Mouse (Mus musculus): Measurements from ENCODE around the gene Plekhs1. TPM values are rescaled to one million over a fixed set of nuclear protein-coding genes. Genes with fewer than 3 reads are reported as not detected.
"Not testable (repeated sequence)": the region's sequence is repeated elsewhere in the genome, so short reads cannot be mapped to it uniquely, and the experiment has no call there.

Plekhs1 gene
- total RNA-seq, 2 experiments from 2014 or later, result 0.25 TPM; not detected in 1

DNA sequence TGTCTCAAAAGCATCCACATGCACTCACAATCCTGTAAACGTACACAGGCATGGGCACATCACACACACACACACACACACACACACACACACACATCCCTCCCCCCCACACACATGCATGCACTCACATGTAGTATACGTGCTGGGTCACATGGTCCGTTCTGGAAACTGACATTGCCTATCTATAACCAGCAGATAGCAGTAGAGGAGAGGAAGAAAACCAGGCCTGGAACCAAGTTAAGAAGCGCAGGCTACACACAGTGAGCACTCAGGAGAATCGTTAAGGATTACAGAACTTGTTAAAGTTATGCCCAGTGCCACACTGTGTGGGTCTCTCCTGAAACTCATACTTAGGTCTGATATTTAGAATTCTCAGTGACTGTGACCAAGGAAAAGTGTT, 41.6 kb downstream of the Plekhs1 start:
- intact Hi-C loops (cut with DNase I); DNase-seq (ENCODE audit: low spot score): not testable (repeated sequence)

DNA sequence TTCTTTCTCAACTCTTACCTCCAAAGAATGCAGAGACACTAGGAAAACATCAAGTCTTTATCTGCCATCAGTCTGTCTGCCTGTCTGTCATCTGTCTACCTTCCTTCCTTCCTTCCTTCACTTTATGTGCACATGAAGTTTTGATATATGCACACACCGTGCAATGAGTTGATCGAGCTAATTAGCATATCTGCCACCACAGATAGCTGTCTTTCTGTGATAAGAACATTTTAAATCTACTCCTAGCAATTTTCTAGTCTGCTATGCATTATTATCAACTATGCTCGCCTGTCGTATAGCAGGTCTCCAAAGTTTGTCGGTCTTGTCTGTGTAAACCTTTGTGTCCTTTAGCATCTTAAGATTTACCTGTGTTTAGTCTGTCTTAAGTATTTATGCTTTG, 42.1 kb downstream of the Plekhs1 start:
- DNase-seq (ENCODE audit: low spot score); intact Hi-C loops (cut with DNase I): not testable (repeated sequence)

DNA sequence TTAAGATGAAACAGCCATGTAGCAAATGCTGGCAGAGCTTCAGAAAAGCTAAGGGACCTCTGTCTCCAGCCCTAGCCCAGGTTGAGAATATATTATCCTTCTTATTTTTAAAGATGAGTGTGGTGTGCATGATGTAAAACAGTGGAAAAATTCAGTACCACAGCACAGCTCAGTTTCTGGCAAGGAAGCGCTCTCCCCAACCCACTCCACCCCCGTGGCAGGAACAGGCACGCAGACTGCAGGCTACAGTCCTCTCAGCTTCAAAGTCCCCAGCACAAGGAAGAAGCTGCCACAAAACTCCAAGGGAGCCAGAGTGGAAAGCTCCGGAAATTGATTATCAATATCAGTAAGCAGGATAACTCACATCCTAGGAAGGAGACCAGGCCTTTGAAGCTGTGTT, 49.8 kb downstream of the Plekhs1 start:
- intact Hi-C loops (cut with DNase I); DNase-seq (ENCODE audit: low spot score): not testable (repeated sequence)

DNA sequence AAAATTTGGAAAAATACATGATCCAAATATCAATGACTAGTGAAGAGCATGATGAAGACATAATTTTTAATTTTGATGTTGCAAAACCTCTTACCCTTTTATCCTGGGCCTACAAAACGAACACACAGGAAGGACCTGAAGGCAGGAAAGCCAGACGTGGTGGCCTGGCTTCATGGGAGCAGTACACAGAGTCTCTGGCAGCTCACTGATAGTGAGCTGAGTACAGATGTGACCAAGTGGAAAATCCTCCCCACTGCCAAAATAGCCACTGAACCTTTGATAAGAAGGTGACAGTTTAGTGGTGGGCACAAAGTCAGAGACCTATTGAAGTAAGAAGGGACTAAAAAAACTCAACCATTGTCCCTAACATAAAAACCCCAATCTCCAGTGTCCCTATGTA, 52.1 kb downstream of the Plekhs1 start:
- intact Hi-C loops (cut with DNase I), result not testable (repeated sequence)

DNA sequence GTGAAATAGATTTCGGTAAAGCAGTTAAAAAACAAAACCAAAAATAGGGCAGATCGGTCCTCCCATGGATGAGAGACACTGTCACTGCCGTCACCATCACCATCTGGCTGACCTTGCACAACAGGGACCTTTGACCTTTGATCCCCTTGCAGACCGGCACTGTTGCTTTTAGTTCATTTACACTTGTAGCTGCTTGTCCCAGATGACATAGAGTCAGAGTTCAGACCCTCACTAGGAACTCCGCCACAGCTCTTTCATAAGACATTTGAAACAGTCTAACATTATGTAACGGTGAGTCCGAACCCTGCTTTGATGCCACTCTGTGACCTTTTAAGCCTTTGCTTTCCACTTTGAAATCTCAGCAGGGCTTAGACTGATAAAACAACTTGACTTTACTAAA, 58.0 kb downstream of the Plekhs1 start:
- DNase-seq (ENCODE audit: low spot score); intact Hi-C loops (cut with DNase I): not testable (repeated sequence)

More for the DNA sequence above, 52.1 kb downstream of the Plekhs1 start:
- DNase-seq (ENCODE audit: low spot score), result not testable (repeated sequence)

DNA sequence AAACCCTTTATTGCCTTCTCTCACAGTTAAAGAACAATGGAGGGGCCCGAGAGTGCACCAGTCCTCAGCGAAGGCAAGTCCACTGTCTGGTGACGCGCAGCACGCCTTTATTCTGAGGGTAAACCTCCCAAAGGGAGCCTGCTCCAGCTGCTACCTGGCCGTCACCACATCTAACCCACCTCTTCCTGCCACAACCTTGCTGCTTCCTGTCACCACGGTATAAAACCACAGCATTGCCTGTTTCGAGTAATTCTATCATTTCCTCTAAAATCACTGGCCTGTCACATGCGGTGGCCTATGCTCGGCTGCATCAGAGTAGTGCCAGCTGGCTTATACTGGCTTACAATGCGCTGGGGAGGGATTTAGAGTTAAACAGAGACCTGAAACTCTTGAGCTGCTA, 69.1 kb downstream of the Plekhs1 start:
- DNase-seq (ENCODE audit: low spot score); intact Hi-C loops (cut with DNase I): not testable (repeated sequence)

DNA sequence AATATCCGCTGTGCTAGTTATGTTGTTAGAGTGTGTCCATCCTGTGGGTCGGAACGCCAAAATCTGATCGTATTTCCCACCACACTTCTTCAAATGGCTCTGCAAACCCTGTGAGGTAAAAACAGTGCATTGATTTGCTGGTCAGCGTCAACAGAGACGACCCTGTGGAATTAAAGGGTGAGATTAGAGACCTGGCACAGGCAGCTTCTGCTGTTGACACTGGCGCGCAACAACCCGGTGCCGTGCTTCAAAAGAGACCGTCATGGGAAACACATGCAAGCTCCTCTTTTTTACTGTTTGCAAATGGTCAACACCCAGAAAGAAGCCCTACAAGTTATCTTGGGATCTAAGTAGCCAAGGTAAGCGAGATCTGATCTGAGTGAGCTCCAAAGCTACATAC, 69.8 kb downstream of the Plekhs1 start:
- DNase-seq (ENCODE audit: low spot score), result no peak
- intact Hi-C loops (cut with DNase I), result no loop called here

DNA sequence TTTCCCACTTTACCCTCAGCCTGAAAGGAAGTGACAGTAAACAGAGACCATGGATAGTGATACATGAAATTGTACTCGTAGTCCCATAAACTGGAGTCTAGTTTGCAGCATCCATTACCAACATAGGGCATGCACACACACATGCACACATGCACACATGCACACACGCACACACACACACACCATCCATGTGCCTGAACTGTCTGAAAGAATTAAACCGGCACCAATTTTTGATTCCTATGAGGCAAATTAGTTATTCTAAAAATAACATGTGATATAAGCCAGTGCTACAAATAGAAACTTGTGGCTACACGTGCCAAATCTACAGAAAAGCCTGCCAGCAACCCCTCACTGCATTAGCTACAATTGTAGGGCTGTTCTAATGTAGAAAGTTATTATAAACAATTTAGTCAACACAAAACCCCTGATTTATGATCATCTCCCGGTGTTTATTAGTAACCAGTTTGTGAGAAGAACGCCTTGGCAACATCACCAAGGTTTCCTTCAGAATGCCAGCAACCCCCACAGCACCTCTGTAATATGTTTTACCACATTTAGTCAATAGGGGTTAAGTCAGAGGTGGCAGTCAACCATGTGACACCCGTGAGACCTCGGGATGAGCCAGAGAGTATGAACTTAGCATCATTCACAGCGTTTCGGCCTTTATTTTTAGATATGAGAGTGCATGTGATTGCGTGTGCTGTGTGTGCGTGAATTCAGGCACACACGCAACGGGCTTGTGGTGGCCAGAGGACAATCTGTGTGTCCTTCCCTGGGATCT, 72.0 kb downstream of the Plekhs1 start:
- intact Hi-C loops (cut with DNase I), result no loop called here
- DNase-seq (ENCODE audit: low spot score), result no peak

DNA sequence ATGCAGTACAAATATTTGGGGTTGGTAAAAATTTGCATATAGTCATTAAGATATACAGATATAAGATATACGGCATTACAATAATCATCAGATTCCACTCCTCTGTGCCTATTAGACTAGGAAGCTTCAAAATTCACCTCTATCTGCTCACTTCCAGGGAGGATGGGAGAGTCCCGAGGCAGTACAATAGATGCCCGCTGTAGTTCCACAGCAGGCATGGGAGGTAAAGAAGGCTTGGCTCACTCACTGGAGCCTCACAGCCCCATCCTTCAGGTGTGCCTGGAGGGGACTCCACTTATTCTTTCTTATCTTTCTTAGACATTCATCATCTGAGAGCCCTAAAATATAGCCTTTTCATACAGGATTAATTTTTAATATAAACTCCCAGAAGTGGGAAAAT, 72.9 kb downstream of the Plekhs1 start:
- intact Hi-C loops (cut with DNase I), result no loop called here
- DNase-seq (ENCODE audit: low spot score), result no peak

DNA sequence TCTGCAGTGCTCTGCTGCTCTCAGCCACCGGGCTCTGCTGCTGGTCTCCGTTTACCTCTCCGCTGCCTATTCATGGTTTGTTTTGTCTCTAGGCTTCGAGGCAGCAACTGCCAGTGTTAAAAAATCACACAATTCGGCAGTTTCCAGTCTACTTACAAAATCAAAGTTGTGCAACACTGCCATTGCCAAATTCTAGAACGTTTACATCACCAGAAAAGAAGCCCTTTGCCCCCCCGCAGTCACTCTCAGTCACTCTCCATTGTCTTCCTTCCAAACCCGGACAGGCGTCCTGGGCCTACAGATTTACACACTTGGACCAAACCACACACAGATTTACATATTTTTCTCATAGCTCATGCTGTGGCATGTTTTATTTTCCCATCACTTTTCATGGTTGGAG, 73.6 kb downstream of the Plekhs1 start:
- DNase-seq (ENCODE audit: low spot score), result no peak
- intact Hi-C loops (cut with DNase I), result no loop called here

DNA sequence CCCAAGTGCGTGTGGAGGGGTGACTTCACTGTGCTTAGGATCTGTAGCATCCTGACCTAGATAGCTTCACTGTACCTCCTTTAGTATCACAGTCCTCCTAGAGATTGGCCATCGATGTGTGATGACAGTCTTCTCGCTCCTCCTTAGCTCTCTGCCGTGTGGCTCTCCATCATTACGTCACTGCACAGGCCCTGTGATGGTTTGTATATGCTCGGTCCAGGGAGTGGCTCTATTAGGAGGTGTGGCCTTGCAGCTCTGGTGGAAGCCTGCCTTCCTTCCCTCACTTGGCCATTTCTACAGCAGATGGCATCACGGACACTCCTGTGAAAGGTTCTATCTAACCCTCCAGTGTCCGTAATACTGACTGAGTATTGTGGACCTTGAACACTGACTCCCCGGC, 74.3 kb downstream of the Plekhs1 start:
- intact Hi-C loops (cut with DNase I), result no loop called here

More for the DNA sequence above, 74.3 kb downstream of the Plekhs1 start:
- DNase-seq (ENCODE audit: low spot score), result no peak

Other genes with a start within 250 kb of the Plekhs1 start
- gene Habp2, start 174.5 kb upstream of the Plekhs1 start, total RNA-seq (2021), result not detected
- 100 to 1,000 TPM; 314 to 343 TPM for gene Nrap, start 71.6 kb upstream of the Plekhs1 start, total RNA-seq (2021)
- 10 to 100 TPM; 12.6 to 15.6 TPM for gene Casp7, start 64.5 kb upstream of the Plekhs1 start, total RNA-seq (2021)
- 10 to 100 TPM; 10.1 to 11.3 TPM for gene Dclre1a, start 86.6 kb downstream of the Plekhs1 start, total RNA-seq (2021)
- gene Nhlrc2, start 86.6 kb downstream of the Plekhs1 start, total RNA-seq (2021), result 10 to 100 TPM; 22.9 to 28.6 TPM